Mouse (Mus musculus): ENCODE data around the gene Agpat3. TPM values are rescaled to one million over a fixed set of nuclear protein-coding genes. Genes with fewer than 3 reads are reported as not detected.
A peak's percentile ranks its signal among the peaks of the same experiment; 100 is the strongest.

Agpat3 gene
- total RNA-seq, 2 experiments from 2014 or later: 1.8 to 2.7 TPM

DNA sequence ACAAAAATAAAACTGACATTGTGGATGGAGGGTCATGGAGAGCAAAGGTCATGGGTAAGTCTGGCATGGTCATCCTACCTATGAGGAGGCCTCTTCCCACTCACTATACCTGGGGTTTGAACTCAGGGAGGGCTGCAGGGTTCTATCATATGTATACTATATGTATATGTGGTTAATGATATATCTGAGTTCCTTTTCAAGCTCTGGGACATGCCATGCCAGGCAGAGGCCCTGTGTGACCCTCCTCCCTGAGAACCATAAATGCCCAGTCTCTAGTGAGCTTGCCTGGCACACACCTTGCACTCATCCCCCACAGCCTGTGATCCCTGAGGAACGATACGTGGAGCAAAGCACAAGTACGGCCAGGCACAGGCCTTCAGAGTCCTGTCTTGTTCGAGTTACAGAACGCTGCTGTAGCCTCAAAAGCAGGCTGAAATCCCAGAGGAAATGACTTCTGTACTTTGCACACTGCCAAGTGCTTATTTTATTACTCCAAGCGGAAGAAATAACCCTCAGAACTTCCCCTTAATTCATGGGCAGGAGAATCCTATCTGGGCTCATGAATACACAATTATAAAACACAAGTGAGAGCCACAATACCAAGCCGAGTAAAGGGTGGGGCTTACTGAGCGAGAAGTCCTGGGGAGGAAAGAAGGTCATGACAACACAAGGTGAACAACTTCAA is 124.3 kb downstream of the Agpat3 start:
- 0 out of 2 replicates have a peak, but pooled peaks have one; percentile 14 for ATAC-seq (replicated peaks; ENCODE audit: poor library complexity)

- ATAC-seq (replicated peaks; ENCODE audit: poor library complexity): no peak
These were observed 128.2 kb downstream of the Agpat3 start for GRCm38 (mm10) chr10:78224136-78224535.

GRCm38 (mm10) chr10:78222908-78223307 is 129.4 kb downstream of the Agpat3 start:
- ATAC-seq (replicated peaks; ENCODE audit: poor library complexity): no peak

DNA sequence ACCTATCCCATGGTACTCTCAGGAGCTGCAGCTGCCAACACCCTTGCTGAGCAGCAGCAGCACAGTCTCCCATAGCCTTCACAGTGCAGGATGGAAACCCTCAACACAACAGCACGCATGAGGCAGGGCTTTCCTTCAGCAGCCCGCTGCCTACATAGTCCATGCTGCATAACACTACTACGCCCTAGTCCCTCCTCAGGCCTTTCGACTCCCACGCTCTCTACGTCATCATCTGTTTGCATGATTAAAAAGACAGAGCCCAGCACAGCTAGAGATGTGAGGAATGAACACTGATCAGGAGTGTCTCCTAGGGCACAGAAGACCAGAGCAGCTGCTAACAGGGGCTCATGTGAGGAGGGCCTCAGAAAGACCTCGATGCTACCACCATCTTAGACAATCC is 131.0 kb downstream of the Agpat3 start:
- ATAC-seq (replicated peaks; ENCODE audit: poor library complexity): no peak; the same call in 1 of the 2 replicates

- ATAC-seq (replicated peaks; ENCODE audit: poor library complexity): no peak
These were observed 132.8 kb downstream of the Agpat3 start for GRCm38 (mm10) chr10:78219528-78219927.

Other genes with a start within 250 kb of the Agpat3 start
- 40.7 and 44.1 TPM in 2 replicates for gene D10Jhu81e, start 182.7 kb downstream of the Agpat3 start, total RNA-seq (2015)
- gene D10Jhu81e, start 182.7 kb downstream of the Agpat3 start, total RNA-seq (2017): 90.6 and 90.9 TPM in 2 replicates
- gene Pwp2, start 167.3 kb downstream of the Agpat3 start, total RNA-seq (2015): 5.6 and 7.2 TPM in 2 replicates
- gene Pwp2, start 167.3 kb downstream of the Agpat3 start, total RNA-seq (2017): 18.6 and 27.5 TPM in 2 replicates
- 39.0 and 44.2 TPM in 2 replicates for gene Trappc10, start 107.8 kb downstream of the Agpat3 start, total RNA-seq (2015)
- gene Trappc10, start 107.8 kb downstream of the Agpat3 start, total RNA-seq (2017): 30.7 and 33.4 TPM in 2 replicates
- 56.7 and 60.6 TPM in 2 replicates for gene Rrp1, start 60.6 kb upstream of the Agpat3 start, total RNA-seq (2015)
- gene Rrp1, start 60.6 kb upstream of the Agpat3 start, total RNA-seq (2017): 336 and 416 TPM in 2 replicates
- 48.9 and 56.0 TPM in 2 replicates for gene Cstb, start 73.2 kb upstream of the Agpat3 start, total RNA-seq (2015)
- gene Cstb, start 73.2 kb upstream of the Agpat3 start, total RNA-seq (2017): 41.9 and 51.4 TPM in 2 replicates
- gene Pdxk, start 112.5 kb upstream of the Agpat3 start, total RNA-seq (2015): 24.7 and 28.1 TPM in 2 replicates
- gene Pdxk, start 112.5 kb upstream of the Agpat3 start, total RNA-seq (2017): 18.8 and 19.9 TPM in 2 replicates
- not detected in 2 replicates for gene Olfr1358, start 164.9 kb upstream of the Agpat3 start, total RNA-seq (2015)
- gene Olfr1358, start 164.9 kb upstream of the Agpat3 start, total RNA-seq (2017): not detected in 2 replicates
- gene Ilvbl, start 221.9 kb upstream of the Agpat3 start, total RNA-seq (2015): 23.1 and 26.9 TPM in 2 replicates
- gene Ilvbl, start 221.9 kb upstream of the Agpat3 start, total RNA-seq (2017): 9.1 and 9.6 TPM in 2 replicates
- 0.73 and 1.3 TPM in 2 replicates for gene Syde1, start 239.5 kb upstream of the Agpat3 start, total RNA-seq (2015)
- gene Syde1, start 239.5 kb upstream of the Agpat3 start, total RNA-seq (2017): 0.54 and 0.78 TPM in 2 replicates